Mouse (Mus musculus): ENCODE data around the gene Fsip1. TPM values are rescaled to one million over a fixed set of nuclear protein-coding genes. Genes with fewer than 3 reads are reported as not detected.
A peak's percentile ranks its signal among the peaks of the same experiment; 100 is the strongest.

The Fsip1 gene
- polyA plus RNA-seq, 1 experiment from 2014 or later = not detected

DNA sequence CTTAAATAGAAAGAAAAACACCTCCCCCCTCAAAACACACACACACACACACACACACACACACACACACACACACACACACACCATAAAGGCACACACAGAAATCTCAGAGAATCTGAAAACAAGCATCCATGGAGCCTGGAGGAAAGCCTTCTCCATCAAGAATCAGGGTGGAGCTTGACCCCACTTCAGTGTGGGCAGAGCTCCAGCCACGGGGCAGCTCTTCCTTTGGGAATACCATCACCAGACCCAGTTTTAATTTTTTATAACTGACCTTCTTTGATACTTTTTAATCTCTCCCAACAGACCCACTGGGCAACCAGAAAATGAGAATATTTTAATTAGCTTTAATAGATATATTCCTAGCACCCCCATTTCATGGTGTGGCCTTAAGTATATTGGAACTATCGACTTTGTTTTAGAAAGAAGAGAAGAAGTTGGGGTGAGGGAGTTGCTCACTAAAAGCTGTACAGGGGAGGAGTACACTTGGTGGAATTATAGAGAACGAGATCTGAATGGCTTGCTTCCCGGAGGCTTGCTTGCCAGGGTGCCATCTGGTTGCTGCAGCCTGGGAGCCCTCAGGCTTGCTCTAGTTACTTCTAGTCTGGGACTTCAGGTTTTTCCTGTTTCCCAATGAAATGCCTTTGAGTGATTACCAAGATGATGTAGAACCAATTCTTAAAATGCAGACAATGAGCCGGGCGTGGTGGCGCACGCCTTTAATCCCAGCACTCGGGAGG lies 31.7 kb upstream of the Fsip1 start:
- peaks cover 8% of the 10 kb centered on the region; the same call in 1 of the 2 replicates for H3K9me3 ChIP-seq

DNA sequence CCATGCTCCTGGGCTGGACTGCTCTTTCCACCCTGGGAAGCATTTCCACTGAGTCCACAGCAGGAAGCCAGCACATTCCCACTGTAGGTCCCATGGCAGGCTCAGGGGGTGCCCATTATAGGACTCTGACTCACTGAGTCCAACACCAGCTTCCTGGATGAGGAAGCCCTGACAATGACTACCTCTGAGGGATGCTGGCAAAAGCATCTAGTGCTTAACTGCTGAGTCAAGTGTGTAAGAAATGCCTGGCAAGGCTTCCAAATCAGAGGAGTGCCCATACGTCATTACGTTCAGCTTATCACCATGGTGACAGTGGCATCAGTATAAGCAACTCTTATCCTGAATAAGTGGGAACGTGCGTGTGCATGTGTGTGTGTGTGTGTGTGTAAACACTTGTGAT lies 30.9 kb upstream of the Fsip1 start:
- Histone ChIP-seq H3K27me3 (replicated peaks) (no peaks in the 10 kb centered on the region), H3K9me3 (peaks cover 8% of the 10 kb centered on the region; the same call in 1 of the 2 replicates)

More for the DNA sequence above, 31.7 kb upstream of the Fsip1 start:
- Histone ChIP-seq H3K4me3 (no peak overlapping the region), H3K27me3 (replicated peaks) (no peaks in the 10 kb centered on the region), H3K36me3 (no peaks in the 10 kb centered on the region), H3K27ac (replicated peaks) (no peak overlapping the region), H3K4me2 (no peak overlapping the region), H3K4me1 (no peaks in the 10 kb centered on the region), H3K9ac (no peak overlapping the region)
- 76% methylated on average over 9 of the region's 9 CpGs for WGBS
- ATAC-seq (ENCODE audit: extremely low read depth, insufficient number of reproducible peaks, low FRiP score, low TSS enrichment) = no peak

DNA sequence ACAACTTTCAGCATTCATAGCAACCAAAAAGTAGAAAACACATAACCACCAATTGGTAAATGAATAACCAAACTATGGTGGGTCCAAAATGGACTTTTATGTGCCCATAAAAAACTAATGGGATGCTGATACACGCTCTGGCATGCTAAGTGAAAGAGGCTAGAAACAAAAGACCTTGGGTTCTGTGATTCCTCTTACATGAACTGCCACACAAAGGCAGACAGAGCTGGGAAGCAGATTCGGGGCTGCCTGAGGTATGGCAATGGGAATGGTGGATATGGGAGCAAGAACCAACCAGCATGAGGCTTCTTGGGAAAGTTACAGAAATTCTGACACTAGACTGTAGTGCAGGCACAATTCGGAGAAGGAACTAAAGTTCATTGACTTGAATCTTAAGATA lies 25.7 kb upstream of the Fsip1 start:
- no peaks in the 10 kb centered on the region for H3K36me3 ChIP-seq
- no peak overlapping the region for H3K27ac ChIP-seq (replicated peaks)
- H3K4me1 ChIP-seq = peaks cover 4% of the 10 kb centered on the region; the same call in 1 of the 2 replicates
- no peaks in the 10 kb centered on the region for H3K9me3 ChIP-seq
- no peaks in the 10 kb centered on the region for H3K27me3 ChIP-seq (replicated peaks)
- no peak overlapping the region for H3K4me2 ChIP-seq
- no peak overlapping the region for H3K9ac ChIP-seq
- no peak overlapping the region for H3K4me3 ChIP-seq
- WGBS = 74% methylated on average over 3 of the region's 3 CpGs
- ATAC-seq (ENCODE audit: extremely low read depth, insufficient number of reproducible peaks, low FRiP score, low TSS enrichment) = no peak

More for the DNA sequence above, 30.9 kb upstream of the Fsip1 start:
- Histone ChIP-seq H3K36me3 (no peaks in the 10 kb centered on the region), H3K4me2 (no peak overlapping the region), H3K27ac (replicated peaks) (no peak overlapping the region), H3K9ac (no peak overlapping the region), H3K4me1 (no peaks in the 10 kb centered on the region), H3K4me3 (no peak overlapping the region)
- 60% methylated on average over 4 of the region's 4 CpGs for WGBS
- no peak for ATAC-seq (ENCODE audit: extremely low read depth, insufficient number of reproducible peaks, low FRiP score, low TSS enrichment)

DNA sequence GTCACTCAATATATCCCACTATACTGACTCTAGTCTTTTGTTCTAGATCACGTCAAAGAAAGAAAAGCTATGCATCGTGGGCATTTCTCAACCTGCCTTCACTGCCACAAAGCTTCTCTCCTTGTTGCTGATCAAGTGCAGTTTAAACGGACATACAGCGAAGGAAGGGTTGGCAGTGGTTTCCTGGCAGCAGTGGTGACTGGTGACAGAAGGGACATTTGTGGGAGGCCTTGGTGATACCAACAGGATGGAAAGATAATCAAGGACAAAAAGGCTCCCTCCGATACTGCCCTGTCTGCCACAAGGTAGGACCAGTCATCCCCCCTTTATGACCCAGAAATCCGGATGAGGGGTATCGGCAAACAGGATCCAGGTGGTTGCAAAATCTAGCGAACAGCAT lies 21.5 kb upstream of the Fsip1 start:
- H3K9ac ChIP-seq = no peak overlapping the region
- H3K36me3 ChIP-seq = no peaks in the 10 kb centered on the region
- no peak for ATAC-seq (ENCODE audit: extremely low read depth, insufficient number of reproducible peaks, low FRiP score, low TSS enrichment)
- H3K27ac ChIP-seq (replicated peaks) = no peak overlapping the region
- WGBS = 81% methylated on average over 8 of the region's 8 CpGs
- H3K4me1 ChIP-seq = peaks cover 4% of the 10 kb centered on the region; the same call in 1 of the 2 replicates
- no peak overlapping the region for H3K4me3 ChIP-seq
- H3K9me3 ChIP-seq = no peaks in the 10 kb centered on the region
- H3K27me3 ChIP-seq (replicated peaks) = no peaks in the 10 kb centered on the region
- H3K4me2 ChIP-seq = no peak overlapping the region

DNA sequence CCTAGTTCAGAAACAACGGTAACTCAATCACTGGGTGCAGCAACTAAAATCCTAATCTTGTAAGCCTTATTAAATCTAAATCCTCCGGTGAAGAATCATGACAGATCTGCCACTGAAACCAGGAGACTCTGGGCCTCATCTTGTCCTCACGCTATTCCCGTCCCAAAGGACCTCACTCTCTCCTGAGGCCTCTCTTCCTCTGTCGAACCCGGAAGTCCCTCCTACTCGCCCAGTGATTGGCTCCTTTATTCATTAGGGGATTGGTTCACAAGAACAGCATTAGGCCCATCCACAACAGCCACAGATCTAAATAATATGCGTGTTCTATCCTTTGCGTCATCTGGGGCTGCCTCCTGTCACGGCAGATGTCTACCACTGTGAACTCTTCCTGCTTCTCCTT lies 14.8 kb upstream of the Fsip1 start:
- H3K4me3 ChIP-seq = no peak overlapping the region
- no peak overlapping the region for H3K27ac ChIP-seq (replicated peaks)
- no peaks in the 10 kb centered on the region for H3K36me3 ChIP-seq
- 88% methylated on average over 10 of the region's 10 CpGs for WGBS
- no peaks in the 10 kb centered on the region for H3K27me3 ChIP-seq (replicated peaks)
- H3K9ac ChIP-seq = no peak overlapping the region
- no peak for ATAC-seq (ENCODE audit: extremely low read depth, insufficient number of reproducible peaks, low FRiP score, low TSS enrichment)
- no peaks in the 10 kb centered on the region for H3K9me3 ChIP-seq
- no peak overlapping the region for H3K4me2 ChIP-seq
- no peaks in the 10 kb centered on the region for H3K4me1 ChIP-seq

DNA sequence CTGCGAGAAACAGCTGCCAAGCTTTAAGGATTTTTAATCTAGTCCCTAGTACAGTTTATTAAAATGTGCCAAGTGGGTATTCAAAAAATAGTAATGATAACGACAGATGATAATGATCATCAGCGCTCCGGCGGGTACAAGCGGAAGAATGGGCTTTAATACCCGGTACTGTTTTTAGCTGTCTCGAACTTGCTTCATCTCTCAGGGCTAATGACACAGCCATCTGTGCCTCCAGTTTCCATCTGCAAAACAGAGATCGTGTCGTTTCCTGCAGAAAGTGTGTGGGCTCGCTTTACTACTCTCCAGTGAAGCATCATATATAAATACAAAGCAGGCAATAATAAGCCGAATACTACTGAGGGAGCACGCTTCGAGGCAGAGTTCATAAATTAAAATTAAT lies 13.4 kb upstream of the Fsip1 start:
- Histone ChIP-seq H3K27ac (replicated peaks) (no peak overlapping the region), H3K9me3 (no peaks in the 10 kb centered on the region), H3K9ac (no peak overlapping the region), H3K4me1 (no peaks in the 10 kb centered on the region), H3K4me2 (no peak overlapping the region), H3K4me3 (no peak overlapping the region), H3K27me3 (replicated peaks) (no peaks in the 10 kb centered on the region), H3K36me3 (no peaks in the 10 kb centered on the region)
- WGBS = 84% methylated on average over 14 of the region's 14 CpGs
- ATAC-seq (ENCODE audit: extremely low read depth, insufficient number of reproducible peaks, low FRiP score, low TSS enrichment) = no peak

DNA sequence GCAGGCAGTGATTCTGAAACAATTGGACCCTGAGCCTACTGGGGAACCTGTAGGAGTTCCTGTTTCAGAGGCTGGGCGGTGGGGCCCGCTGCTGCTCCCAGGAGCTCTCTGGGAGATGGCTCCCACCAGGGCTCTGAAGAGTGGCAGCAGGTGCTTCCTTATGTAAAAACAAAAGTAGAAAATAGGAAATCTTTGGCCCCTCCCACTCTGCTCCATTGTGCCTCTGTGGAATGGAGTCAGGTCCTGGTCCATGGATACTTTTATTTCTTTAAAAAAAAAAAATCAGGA lies 7.1 kb upstream of the Fsip1 start:
- no peak overlapping the region for H3K27ac ChIP-seq (replicated peaks)
- WGBS = 32% methylated on average over 2 of the region's 2 CpGs
- H3K36me3 ChIP-seq = no peaks in the 10 kb centered on the region
- H3K4me3 ChIP-seq = no peak overlapping the region
- H3K27me3 ChIP-seq (replicated peaks) = peaks cover 18% of the 10 kb centered on the region; the same call in 1 of the 2 replicates
- H3K9me3 ChIP-seq = no peaks in the 10 kb centered on the region
- H3K4me1 ChIP-seq = no peaks in the 10 kb centered on the region
- no peak overlapping the region for H3K4me2 ChIP-seq
- no peak overlapping the region for H3K9ac ChIP-seq
- ATAC-seq (ENCODE audit: extremely low read depth, insufficient number of reproducible peaks, low FRiP score, low TSS enrichment) = no peak

DNA sequence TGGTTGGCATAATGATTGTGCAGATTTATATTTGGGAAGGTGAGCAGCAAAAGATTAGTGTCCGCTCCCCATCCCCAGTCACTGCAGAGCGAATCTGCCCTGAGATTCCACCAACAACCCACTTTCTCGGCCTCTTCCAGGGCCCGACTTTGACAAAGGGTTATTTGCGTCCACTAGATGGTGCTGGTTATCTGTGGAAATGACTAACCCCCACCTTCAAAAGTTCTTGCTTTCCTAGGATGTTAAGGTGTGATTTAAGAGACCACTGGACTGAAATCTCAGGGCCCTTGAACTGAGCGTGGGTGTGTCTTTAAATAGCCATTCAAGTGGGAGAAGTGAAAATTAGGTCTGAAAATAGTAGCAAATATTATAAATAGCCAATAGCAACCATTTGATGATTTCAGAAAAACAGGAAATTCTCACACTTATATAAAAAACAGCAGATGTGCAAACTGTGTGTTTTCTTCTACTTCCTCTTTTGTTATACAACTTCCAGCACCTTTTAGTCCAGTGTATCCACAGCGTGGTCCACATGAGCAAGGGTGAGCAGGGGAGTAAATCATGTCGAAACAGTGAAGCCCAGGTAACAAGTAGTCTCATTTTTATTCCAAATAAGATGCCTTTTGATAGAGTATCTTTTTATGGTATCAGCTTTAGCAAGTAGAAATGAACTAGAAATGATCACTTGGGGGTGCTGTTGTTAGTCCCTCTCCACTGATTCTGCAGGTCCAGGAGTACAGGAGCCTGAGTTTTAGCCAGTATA lies 6.6 kb upstream of the Fsip1 start:
- no peak for ATAC-seq (ENCODE audit: extremely low read depth, insufficient number of reproducible peaks, low FRiP score, low TSS enrichment)
- WGBS = 18% methylated on average over 8 of the region's 8 CpGs
- Histone ChIP-seq H3K9ac (no peak overlapping the region), H3K27ac (replicated peaks) (no peak overlapping the region), H3K27me3 (replicated peaks) (peaks cover 18% of the 10 kb centered on the region), H3K4me1 (no peaks in the 10 kb centered on the region), H3K4me2 (no peak overlapping the region), H3K36me3 (no peaks in the 10 kb centered on the region), H3K4me3 (no peak overlapping the region), H3K9me3 (no peaks in the 10 kb centered on the region)

DNA sequence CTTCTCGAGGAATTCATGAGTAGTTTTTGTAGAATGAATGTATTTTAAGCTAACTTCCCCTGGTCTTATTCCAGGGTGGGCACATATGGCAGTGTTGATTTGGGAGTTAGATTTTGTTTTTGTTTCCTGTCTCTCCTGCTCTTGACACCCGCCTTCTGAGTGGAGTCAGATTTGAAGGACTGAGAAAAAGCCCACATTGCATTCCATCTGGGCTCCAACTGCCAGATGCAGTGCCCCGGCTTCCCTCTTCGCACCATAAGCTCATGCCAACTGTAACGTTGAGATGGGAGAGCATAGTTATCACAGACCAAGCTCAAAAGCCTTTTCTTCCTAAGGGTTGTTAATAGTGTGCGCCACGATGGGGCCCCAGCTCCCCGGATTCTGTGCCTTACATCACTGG lies 5.9 kb upstream of the Fsip1 start:
- Histone ChIP-seq H3K27ac (replicated peaks) (no peak overlapping the region), H3K9me3 (no peaks in the 10 kb centered on the region), H3K4me3 (no peak overlapping the region), H3K4me1 (no peaks in the 10 kb centered on the region), H3K27me3 (replicated peaks) (peaks cover 24% of the 10 kb centered on the region), H3K36me3 (no peaks in the 10 kb centered on the region), H3K9ac (no peak overlapping the region), H3K4me2 (no peak overlapping the region)
- no peak for ATAC-seq (ENCODE audit: extremely low read depth, insufficient number of reproducible peaks, low FRiP score, low TSS enrichment)
- WGBS = 52% methylated on average over 8 of the region's 8 CpGs

DNA sequence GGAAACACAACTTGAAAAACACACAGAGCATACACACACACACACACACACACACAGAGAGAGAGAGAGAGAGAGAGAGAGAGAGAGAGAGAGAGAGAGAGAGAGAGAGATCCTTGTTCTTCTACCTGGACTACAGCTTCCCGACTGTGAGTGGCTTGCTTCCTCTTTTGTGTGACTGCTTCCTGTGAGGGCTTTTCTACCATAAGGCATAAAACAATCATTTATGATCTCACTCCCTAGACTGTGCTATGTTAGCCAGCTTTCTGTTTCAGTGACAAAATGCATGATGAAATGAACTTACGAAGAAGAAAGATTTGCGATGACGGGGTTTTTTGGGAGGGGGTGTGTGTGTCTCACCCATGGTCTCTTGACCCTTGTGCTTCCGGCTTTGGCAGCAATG lies 3.0 kb upstream of the Fsip1 start:
- WGBS = 70% methylated on average over 5 of the region's 5 CpGs
- no peaks in the 10 kb centered on the region for H3K36me3 ChIP-seq
- ATAC-seq (ENCODE audit: extremely low read depth, insufficient number of reproducible peaks, low FRiP score, low TSS enrichment) = no peak

DNA sequence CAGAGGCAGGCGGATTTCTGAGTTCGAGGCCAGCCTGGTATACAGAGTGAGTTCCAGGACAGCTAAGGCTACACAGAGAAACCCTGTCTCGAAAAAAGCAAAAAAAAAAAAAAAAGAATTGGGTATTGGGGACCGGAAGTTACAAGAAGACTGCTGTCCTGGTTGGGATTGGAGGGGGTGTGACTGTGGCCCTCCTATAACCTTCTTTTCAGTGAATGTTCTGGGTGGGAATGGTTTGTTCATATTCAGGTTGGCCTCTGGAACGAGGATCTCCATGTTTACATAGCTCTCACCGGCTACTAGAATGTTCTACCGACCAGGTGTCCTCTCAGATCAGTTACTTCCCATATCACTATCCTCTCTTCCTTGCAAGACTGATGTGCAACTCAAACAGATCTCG lies 328 bp upstream of the Fsip1 start:
- 66% methylated on average over 8 of the region's 8 CpGs for WGBS
- Histone ChIP-seq H3K27me3 (replicated peaks) (peaks cover 25% of the 10 kb centered on the region), H3K4me1 (no peaks in the 10 kb centered on the region), H3K4me2 (peak overlapping the region; percentile 79), H3K36me3 (no peaks in the 10 kb centered on the region), H3K4me3 (peak overlapping the region; percentile 57), H3K9ac (no peak overlapping the region), H3K9me3 (peaks cover 5% of the 10 kb centered on the region; the same call in 1 of the 2 replicates), H3K27ac (replicated peaks) (no peak overlapping the region)
- ATAC-seq (ENCODE audit: extremely low read depth, insufficient number of reproducible peaks, low FRiP score, low TSS enrichment) = no peak

More for the DNA sequence above, 3.0 kb upstream of the Fsip1 start:
- no peak overlapping the region for H3K4me3 ChIP-seq
- H3K9me3 ChIP-seq = peaks cover 5% of the 10 kb centered on the region; the same call in 1 of the 2 replicates
- H3K4me2 ChIP-seq = no peak overlapping the region
- no peaks in the 10 kb centered on the region for H3K4me1 ChIP-seq
- H3K9ac ChIP-seq = no peak overlapping the region
- H3K27me3 ChIP-seq (replicated peaks) = peaks cover 29% of the 10 kb centered on the region
- H3K27ac ChIP-seq (replicated peaks) = no peak overlapping the region

DNA sequence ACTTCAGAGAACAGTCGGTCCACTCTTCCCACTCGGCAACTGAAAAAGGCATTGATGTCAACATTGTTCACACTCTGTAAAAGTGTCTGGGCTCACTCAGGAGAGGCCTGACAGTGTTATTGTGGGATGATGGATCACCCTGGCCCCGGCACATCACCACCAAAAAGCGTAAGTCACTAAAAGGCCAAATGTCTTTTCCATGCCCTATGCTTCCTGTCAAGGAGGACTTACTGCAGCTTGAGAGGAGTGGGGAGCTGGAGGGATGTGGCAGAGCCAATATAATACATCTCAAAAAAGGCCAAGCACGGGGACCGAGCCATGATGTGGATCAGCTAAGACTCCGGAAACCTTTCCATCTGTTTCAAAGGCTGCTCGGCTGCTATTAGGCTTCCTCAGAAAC lies 2.2 kb downstream of the Fsip1 start:
- 68% methylated on average over 8 of the region's 8 CpGs for WGBS
- no peak for ATAC-seq (ENCODE audit: extremely low read depth, insufficient number of reproducible peaks, low FRiP score, low TSS enrichment)
- H3K9ac ChIP-seq = no peak overlapping the region

More for the DNA sequence above, 2.2 kb downstream of the Fsip1 start:
- peaks cover 17% of the 10 kb centered on the region for H3K27me3 ChIP-seq (replicated peaks)
- H3K27ac ChIP-seq (replicated peaks) = no peak overlapping the region
- H3K4me1 ChIP-seq = no peaks in the 10 kb centered on the region
- no peak overlapping the region for H3K4me2 ChIP-seq
- no peaks in the 10 kb centered on the region for H3K36me3 ChIP-seq
- H3K9me3 ChIP-seq = peaks cover 5% of the 10 kb centered on the region; the same call in 1 of the 2 replicates
- H3K4me3 ChIP-seq = no peak overlapping the region

Data from heart, embryonic 13.5 days (tissue).